Mouse (Mus musculus) left cerebral cortex, adult 18-20 months (tissue): Measurements from ENCODE around the gene Eppin. TPM values are rescaled to one million over a fixed set of nuclear protein-coding genes. Genes with fewer than 3 reads are reported as not detected.
A peak's percentile ranks its signal among the peaks of the same experiment; 100 is the strongest.

ENCODE experiments used
- DNase-seq, 2 experiments: peaks; one replicate each; pipeline ENCODE4 v3.0.0; 2021 to 2022; ENCODE audit warnings: low spot score in 2 of 2, mixed read lengths in 1 of 2
- total RNA-seq, 2 experiments: library from RNA; stranded (reverse); gene quantifications; 2 replicates each; pipeline ENCODE4 v1.2.3; 2021

The Eppin gene
- total RNA-seq, 2 experiments from 2014 or later, result not detected

DNA sequence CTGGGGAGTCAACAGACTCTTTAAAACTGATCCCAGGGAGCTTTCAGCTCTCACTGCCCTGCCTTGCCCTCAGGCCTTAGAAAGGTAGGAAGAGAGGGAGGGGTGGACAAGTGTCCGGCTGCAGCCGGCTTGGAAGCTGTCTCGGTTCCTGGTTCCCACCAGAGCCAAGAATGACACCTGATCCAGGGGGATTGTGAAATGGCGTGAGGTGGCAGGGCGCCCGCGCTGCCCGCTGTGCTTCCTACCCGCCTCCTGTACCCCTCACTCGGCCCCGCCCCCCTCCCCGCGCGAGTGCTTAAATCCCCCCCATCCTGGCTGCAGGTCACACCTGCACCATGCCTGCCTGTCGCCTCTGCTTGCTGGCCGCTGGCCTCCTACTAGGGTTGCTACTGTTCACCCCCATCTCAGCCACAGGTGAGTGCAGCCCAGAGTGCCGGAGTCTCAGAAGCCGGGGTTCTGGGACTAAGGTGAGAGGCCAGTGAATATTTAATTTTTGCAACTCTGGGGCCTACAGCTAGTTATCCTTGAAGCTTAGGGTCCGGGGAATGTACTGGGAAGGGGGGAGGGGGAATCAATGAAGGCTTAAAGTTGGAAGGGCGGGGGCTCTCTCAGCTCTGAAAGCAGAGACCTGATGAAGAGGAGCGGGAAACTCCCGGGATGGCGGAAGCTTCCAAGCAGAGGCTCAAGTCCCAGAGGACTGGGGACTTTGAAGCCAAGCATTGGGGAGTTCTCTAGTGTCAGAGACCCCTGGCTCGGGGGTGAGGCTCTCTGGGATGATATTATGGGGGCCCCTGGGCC lies 30.8 kb downstream of the Eppin start, which contains the start of gene Wfdc2:
Gene Wfdc2, plus strand, starts transcription at position 23 of the 798 bp plus-strand sequence.
- no peak for DNase-seq

DNA sequence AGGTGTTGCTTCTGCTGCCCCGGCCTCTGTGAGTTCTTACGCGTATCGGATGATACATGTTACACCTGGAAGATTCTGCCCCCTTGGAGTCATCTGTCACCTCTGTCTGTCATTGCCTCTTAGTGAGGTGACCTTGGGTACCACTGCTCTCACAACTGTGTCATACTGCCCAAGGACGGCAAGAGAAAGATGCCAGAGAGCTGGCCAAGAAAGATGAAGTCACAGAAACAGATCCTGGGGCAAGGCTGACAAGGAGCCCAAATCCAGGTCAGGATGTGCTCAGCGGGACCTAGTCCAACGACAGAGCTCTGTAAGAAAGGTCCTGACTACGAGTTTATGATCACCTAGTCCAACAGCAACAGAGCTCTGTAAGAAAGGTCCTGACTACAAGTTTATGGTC lies 33.3 kb downstream of the Eppin start:
- DNase-seq, result no peak

DNA sequence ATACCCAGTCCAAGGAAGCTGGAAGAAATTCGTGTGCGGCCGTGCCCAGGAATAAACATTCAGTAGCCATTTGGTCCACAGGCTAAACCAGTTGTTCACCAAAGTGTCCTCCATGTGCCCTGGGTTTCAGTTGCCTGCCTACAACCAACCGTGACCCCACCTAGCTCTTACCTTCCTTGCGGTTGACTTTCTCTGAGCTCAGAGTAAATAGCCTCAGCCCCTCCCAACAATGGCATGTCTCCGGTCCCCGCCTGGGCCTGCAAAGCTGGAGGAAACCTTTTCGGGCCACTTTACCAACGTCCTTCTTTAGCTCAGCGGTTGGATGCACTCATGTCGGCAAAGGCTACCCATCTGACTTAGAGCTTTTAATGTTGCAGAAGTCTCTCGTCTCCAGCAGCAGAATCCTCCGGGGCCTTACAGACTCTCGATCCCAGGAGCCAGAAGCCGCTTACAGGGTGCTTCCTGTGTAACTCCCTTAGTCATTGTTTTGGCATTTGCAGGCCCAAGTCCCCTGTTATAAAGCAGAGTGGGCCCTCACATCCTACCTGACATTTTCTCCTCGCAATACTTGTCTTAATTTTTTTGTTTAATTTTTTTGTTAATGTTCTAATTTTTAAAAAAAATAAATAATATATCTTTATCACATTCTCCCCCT lies 34.3 kb downstream of the Eppin start:
- DNase-seq, result no peak

DNA sequence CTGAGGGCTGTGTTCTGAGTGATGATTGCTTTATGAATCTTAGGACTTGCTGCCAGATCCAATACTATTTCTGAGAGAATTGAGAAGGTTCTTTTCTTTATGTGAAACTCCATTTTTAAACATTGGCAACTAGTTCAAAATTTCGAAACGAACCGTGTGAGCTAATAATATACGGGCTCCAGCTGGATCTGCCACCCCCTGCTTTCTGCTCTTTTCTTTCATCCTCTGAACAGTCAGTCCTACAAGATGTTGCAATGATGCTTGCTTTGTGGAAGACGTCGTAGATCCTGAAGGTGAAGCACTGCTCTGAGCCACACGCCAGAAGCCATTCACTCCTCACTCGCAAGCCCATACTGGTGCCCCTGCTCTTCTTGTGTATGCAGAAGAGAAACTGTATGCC lies 35.0 kb downstream of the Eppin start:
- DNase-seq, result peak; percentile 20 to 31

DNA sequence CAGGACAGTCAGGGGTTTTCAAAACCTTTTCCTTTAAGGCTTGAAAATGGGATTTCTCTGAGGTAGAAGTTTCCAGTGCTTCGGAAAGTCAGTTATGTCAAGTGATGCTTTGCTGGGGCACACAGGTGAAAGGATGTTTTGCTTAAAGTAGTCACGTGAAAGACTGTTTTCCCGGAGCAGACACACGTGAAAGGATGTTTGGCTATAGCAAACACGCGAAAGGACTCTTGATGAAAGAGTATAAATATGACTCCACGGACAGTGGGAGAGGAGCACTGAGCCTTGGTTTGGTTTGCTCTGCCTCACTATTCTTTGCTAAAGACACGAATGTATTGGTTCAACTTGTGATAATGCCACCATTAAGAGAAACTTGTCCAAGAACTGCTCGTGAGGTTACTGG lies 41.9 kb downstream of the Eppin start:
- DNase-seq, result no peak

DNA sequence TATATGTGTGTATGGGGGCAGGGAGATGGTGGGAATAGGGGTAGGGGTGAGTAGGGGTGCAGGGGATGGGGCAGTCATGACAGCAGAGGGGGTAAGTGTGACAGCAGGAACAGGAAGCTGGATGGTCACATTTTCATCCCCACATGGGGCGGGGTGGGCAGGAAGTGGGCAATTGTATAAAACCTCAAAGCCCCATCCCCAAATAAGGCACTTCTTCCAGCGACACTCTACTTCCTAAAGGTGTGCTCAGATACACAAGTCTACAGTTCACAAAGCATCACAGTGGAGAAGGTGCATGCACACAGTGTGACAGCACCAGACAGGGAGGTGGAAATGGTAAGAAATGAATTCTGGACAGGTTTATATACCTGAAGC lies 42.5 kb downstream of the Eppin start:
- DNase-seq, result no peak

DNA sequence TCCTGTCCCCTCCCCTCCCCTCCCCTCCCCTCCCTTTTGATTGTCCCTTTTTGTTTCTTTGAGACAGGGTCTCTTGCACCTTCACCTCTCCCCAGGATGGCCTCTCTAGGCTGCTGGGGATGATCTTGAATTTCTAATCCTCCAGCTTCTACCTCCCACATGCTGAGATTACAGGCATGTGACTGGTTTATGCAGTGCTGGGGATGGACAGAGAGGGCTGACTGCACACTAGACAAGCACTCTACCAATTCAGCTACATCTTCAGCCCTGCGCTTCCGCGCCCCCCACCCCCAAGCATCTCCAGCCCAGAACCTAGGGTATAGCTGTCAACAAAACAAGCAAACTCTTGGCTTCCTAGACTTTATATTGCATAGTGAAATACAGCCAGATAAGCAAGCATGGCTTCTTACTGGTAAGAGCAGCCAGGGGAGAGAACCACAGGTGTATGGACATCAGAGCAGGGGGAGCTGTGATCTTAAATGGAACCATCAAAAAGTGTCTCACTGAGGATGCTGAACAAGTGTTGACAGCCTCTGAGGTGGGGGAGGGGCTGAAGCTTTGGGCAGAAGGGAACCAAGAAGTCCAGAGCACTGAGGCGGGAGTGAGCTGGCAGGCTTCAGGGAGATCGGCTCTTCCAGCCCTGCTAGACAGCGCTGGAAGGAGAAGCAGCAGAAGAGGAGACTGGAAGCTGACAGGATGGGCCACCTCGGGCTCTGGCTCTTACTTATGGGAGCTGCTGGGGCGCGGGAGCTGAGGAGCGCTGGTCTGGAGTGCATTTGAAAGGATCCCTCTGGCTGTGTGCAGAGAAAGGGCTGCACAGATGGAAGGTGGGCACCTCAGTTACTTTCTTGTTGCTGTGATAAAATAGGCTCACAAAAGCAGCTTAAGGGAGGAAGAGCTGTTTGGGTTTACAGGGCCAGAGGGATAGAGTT lies 43.2 kb downstream of the Eppin start:
- DNase-seq, result peak; percentile 40 to 72

DNA sequence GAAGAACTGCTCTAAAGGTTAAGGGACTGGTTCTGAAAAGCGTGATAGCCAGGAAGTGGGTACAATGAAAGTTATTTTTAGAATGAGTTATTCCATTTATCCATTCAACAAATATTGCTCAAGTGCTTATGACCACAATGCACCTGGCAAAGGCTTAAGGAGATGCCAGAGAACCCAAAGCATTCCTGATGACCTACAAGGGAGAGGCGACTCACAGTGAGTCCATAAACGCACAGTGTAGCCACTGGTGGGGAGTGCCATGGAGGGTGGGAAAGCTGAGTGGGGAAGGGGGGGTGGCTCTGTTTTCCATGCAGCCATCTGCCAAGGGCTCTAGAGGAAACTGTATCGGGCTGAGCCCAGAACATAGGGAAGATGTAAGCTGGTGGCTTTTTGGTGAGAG lies 44.1 kb downstream of the Eppin start:
- no peak for DNase-seq

DNA sequence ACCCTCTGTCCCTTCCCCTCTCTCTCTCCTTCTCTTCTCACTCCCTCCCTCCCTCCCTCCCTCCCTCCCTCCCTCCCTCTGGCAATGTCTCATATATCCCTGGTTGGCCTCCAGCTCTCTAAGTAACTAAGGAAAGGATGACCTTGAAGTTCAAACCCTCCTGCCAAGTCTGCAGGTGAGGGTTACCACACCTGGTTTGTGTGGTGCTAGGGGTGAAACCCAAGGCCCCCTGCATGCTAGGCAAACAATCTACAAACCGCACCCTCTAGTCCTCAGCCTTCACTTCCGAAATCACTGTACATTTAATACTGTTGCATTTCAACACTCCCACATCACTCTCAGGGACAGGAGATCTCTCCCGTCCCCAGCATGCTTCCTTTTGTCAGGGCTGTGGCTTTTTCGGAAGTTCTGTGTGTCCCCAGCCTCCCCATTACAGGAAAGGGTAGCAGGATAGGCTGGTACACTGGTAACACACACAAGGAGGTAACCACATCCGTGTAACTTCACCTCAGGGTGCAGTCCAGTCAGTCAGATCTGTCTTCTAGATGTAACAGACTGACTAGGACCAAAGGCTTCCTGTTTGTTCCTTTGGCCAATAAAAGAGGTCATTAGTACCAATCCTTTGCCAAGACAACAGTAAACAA lies 48.8 kb downstream of the Eppin start:
- DNase-seq, result no peak

DNA sequence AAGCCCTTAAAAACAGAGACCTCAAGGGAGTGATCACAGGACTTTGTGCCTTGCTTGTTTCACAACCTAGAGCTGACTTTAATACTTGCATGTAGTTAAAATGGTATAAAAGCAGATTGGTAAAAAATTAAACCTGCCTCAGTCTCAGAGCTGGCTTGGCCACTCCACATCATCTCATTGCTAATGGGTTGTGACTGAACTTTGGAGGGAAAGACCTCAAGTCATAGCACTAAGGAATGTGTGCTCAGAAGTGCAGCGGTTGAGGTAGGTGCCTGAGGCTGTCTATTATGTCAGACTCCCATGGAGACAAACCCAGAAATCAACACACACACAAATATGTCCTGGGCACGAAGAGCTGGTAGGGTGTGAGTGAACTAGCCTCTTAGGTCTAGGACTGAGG lies 49.6 kb downstream of the Eppin start:
- DNase-seq, result no peak

DNA sequence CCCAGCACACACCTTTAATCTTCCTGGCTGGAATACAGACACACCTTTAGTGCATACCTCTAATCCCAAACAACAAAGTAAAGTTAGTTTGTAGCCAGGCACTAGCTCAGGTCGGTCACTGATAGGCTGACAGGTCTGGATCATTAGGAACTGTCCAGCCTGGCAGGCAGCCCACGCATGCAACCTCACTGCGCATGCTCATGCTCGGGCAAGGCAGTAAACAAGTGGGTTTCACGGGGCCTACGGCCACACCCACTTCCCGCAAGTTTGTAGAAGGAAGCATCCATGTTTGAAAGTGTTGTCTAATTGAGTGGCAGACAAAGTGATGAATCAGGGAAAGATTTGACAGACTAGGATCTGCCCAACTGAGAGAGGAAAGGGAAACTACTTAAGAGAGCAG lies 50.8 kb downstream of the Eppin start:
- DNase-seq, result no peak

DNA sequence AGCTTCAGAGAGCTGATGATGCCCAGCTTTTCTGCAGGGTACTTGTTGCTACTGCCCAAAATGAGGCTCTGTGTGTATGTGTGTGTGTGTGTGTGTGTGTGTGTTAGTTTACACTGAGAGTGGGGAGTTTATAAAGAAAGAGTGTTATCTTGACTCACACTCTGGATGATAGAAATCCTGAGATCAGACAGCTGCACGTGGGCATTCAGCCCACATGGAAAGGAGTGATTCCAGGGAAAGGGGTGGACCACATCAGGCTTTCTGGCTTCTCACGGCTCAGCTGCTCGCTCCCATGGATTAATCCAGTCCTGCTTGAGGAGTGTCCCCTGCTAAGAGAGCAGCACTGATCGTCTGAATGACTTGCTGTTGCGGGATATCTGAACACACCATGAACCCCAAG lies 51.3 kb downstream of the Eppin start:
- peak; percentile 73 to 76 for DNase-seq

DNA sequence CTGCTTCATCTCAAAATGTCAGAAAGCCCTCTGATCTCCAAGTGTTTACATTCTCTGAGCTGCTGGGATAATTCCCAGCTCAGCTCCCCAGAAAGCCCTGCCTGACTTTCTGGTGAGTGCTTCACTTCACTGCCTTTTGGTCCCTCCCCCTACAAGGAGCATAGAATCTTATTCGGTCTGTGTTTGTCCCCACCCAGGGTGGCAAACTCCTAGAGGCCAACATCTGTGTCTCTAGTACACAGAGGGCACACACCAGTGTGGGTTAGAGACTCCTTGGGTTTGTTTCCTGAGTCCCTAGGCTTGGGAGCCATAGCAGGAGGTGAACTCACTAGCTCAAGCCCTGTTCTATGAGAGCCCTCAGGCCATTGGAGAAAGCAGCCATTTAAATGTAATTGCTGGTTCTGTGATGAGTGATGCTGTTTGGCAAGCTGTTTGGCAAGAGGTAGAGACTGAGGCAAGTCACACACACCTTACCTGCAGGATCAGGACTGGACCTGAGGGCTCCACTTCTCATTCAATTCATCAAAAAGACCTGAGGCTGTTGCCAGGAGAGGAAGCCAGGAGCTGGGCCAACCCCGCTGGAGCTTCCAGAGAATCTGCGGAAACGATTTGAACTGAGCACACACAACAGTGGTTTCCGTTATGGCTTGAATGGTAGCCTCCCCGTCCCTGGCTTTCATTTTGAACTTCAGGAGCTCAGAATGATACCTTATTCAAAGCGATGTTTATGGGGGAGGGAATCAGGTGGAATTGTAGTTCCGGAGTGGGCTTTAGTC lies 52.6 kb downstream of the Eppin start:
- no peak for DNase-seq

Other genes starting within 250 kb of the Eppin start
- under 1 TPM in 1 of 2 experiments, not detected in 1; 0.82 TPM for gene Slpi, start 204.5 kb downstream of the Eppin start, total RNA-seq
- under 1 TPM; 0.33 to 0.56 TPM for gene Rbpjl, start 190.5 kb downstream of the Eppin start, total RNA-seq
- gene Matn4, start 188.4 kb downstream of the Eppin start, total RNA-seq, result 1 to 10 TPM; 8.4 to 8.5 TPM
- 10 to 100 TPM; 72.7 to 80.1 TPM for gene Sdc4, start 149.7 kb downstream of the Eppin start, total RNA-seq
- gene Sys1, start 136.6 kb downstream of the Eppin start, total RNA-seq, result 10 to 100 TPM; 43.5 to 44.6 TPM
- gene Gm20458, start 132.6 kb downstream of the Eppin start, total RNA-seq, result 1 to 10 TPM; 2.0 to 6.4 TPM
- not detected for gene Trp53tg5, start 119.9 kb downstream of the Eppin start, total RNA-seq
- 100 to 1,000 TPM; 108 to 126 TPM for gene Dbndd2, start 107.5 kb downstream of the Eppin start, total RNA-seq
- 10 to 100 TPM; 83.0 to 89.2 TPM for gene Pigt, start 96.1 kb downstream of the Eppin start, total RNA-seq
- under 1 TPM in 1 of 2 experiments, not detected in 1; 0.59 TPM for gene Wfdc2, start 31.2 kb downstream of the Eppin start, total RNA-seq
- gene Spint3, start 20.1 kb downstream of the Eppin start, total RNA-seq, result not detected
- not detected for gene Wfdc6a, start 8.1 kb downstream of the Eppin start, total RNA-seq
- not detected for gene Wfdc6b, start 19.9 kb upstream of the Eppin start, total RNA-seq
- gene Wfdc8, start 20.0 kb upstream of the Eppin start, total RNA-seq, result not detected
- gene Wfdc16, start 45.2 kb upstream of the Eppin start, total RNA-seq, result not detected
- gene Wfdc10, start 62.5 kb upstream of the Eppin start, total RNA-seq, result not detected
- gene Wfdc9, start 63.0 kb upstream of the Eppin start, total RNA-seq, result not detected
- not detected for gene Wfdc11, start 80.5 kb upstream of the Eppin start, total RNA-seq
- not detected for gene Wfdc13, start 91.5 kb upstream of the Eppin start, total RNA-seq
- gene Spint4, start 104.9 kb upstream of the Eppin start, total RNA-seq, result not detected
- not detected for gene Spint5, start 121.7 kb upstream of the Eppin start, total RNA-seq
- 1 to 10 TPM; 1.3 to 1.5 TPM for gene Wfdc3, start 152.3 kb upstream of the Eppin start, total RNA-seq
- 10 to 100 TPM; 34.5 to 37.5 TPM for gene Dnttip1, start 152.4 kb upstream of the Eppin start, total RNA-seq
- not detected for gene Ube2c, start 176.3 kb upstream of the Eppin start, total RNA-seq
- gene Tnnc2, start 186.4 kb upstream of the Eppin start, total RNA-seq, result 1 to 10 TPM; 1.7 TPM
- gene Snx21, start 192.2 kb upstream of the Eppin start, total RNA-seq, result 10 to 100 TPM; 52.9 to 57.0 TPM
- 10 to 100 TPM; 25.5 to 26.1 TPM for gene Acot8, start 211.3 kb upstream of the Eppin start, total RNA-seq
- gene Zswim3, start 211.5 kb upstream of the Eppin start, total RNA-seq, result 10 to 100 TPM; 10.1 to 10.2 TPM
- 10 to 100 TPM; 23.2 to 25.2 TPM for gene Zswim1, start 229.1 kb upstream of the Eppin start, total RNA-seq
- gene Spata25, start 234.9 kb upstream of the Eppin start, total RNA-seq, result not detected
- 10 to 100 TPM; 93.1 to 93.6 TPM for gene Ctsa, start 239.3 kb upstream of the Eppin start, total RNA-seq
- gene Neurl2, start 239.9 kb upstream of the Eppin start, total RNA-seq, result 1 to 10 TPM; 3.1 TPM